Mouse (Mus musculus) urinary bladder, adult 18-20 months (tissue): ENCODE data around the gene Crisp2.

Source experiments
- DNase-seq, 2 experiments: peaks; one replicate each; pipeline ENCODE4 v3.0.0; 2022; ENCODE audit warnings: low spot score in 2 of 2, mixed read lengths in 2 of 2

Gene Crisp2

DNA sequence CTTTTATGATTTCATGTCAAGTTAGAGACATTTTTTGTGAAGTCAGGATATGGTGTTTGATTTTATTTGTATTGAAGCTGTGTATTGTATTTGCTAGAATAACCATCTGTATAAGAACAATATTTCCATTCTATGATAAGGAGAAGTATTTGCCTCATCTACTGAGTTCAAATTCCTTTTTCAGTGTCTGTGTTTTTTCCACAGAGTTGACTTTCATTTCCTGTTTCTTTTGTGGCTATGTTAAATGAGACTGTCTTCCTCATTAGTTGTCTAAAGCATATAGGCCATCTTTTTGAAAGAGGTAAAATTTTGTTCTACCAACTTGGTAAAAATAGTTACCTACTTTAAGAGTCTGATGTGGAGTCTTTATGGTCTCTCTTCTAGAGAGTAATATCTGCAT is 90.5 kb downstream of the Crisp2 start:
- no peak for DNase-seq
